Mouse (Mus musculus): ENCODE data around the gene Gm20873.
"Not testable (repeated sequence)": the region's sequence is repeated elsewhere in the genome, so short reads cannot be mapped to it uniquely, and the experiment has no call there.

DNA sequence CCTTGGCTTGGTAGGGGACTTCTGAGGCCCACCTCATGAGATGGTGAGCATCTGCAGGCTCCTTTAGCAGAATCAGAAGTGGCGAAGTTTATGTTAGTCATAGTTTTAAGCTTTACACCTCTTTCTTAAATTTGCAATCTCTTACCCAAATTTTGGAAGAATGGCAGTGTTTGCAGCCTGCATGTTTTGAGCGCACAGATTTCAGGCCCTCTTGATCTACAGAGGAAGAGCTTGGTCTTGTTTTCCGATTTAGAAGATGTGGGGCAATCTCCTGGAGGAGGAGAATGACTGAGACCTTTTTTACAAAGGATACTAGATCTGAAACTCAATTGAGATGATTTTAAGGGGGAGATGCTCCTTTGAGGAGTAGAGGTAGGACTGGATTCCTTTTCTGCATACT lies 29.0 kb upstream of the Gm20873 start, which contains the start of gene Gm21746:
- TF ChIP-seq USF1 (IDR thresholded peaks at IDR 0.05; ENCODE audit: low read depth); CTCF (IDR thresholded peaks at IDR 0.05; ENCODE audit: control insufficient read depth, insufficient read depth, insufficient read length); MAX (IDR thresholded peaks at IDR 0.05): not testable (repeated sequence)
